8 mouse cellular contexts compared by ENCODE assay signal in genomic region chr1:39086273-39086672, GRCm38 (mm10).
DNase-seq lines count a peak whose midpoint lies in the region; ATAC-seq lines count a peak whose summit lies in the region.

No protein-coding gene starts in this region.

- ATAC-seq in kidney, embryonic 15.5 days (replicated peaks; ENCODE audit: low FRiP score), result no peak
- no peak for ATAC-seq in CD4-positive, CD25-positive, alpha-beta regulatory T cell, adult 4 months

- DNase-seq in kidney, adult 18-20 months, result peak; percentile 27
- DNase-seq in adrenal gland, postnatal 10 days, result peak; percentile 72
- DNase-seq in cerebellum, adult 9-11 months, result peak; percentile 31
- peak; percentile 70 for DNase-seq in layer of hippocampus, postnatal 10 days (ENCODE audit: low spot score in 2 of 2)
- no peak for DNase-seq in spleen, postnatal 10 days (ENCODE audit: low spot score in 2 of 2)
- DNase-seq in forebrain, embryonic 10.5 days (ENCODE audit: extremely low spot score, low spot score), result no peak

- WGBS in kidney, embryonic 15.5 days, result 74% methylated on average over 11 of the region's 11 CpGs
- 91% methylated on average over 11 of the region's 11 CpGs for WGBS in forebrain, embryonic 10.5 days

- H3K27ac ChIP-seq in kidney, embryonic 15.5 days, result no peak overlapping the region
- no peak overlapping the region for H3K27ac ChIP-seq in forebrain, embryonic 10.5 days

- H3K9me3 ChIP-seq in kidney, embryonic 15.5 days (replicated peaks), result no peaks in the 10 kb centered on the region
- no peaks in the 10 kb centered on the region for H3K9me3 ChIP-seq in forebrain, embryonic 10.5 days

- H3K9ac ChIP-seq in kidney, embryonic 15.5 days, result no peak overlapping the region

- no peak overlapping the region for H3K4me3 ChIP-seq in kidney, embryonic 15.5 days (replicated peaks)
- no peak overlapping the region for H3K4me3 ChIP-seq in forebrain, embryonic 10.5 days

- H3K27me3 ChIP-seq in kidney, embryonic 15.5 days, result no peaks in the 10 kb centered on the region
- H3K27me3 ChIP-seq in forebrain, embryonic 10.5 days (ENCODE audit: poor library complexity, severe bottlenecking), result no peaks in the 10 kb centered on the region

- H3K36me3 ChIP-seq in kidney, embryonic 15.5 days, result no peaks in the 10 kb centered on the region
- no peaks in the 10 kb centered on the region for H3K36me3 ChIP-seq in forebrain, embryonic 10.5 days (replicated peaks)

- H3K4me1 ChIP-seq in kidney, embryonic 15.5 days, result 0 out of 2 replicates have a peak, but pooled peaks cover 3% of the 10 kb centered on the region
- no peaks in the 10 kb centered on the region for H3K4me1 ChIP-seq in forebrain, embryonic 10.5 days

- H3K4me2 ChIP-seq in kidney, embryonic 15.5 days, result no peak overlapping the region

Comparison
In these comparisons a context has a peak if more than half of its experiments do, and no peak if none do; other contexts are left out.
1. DNase-seq: peak in kidney, adult 18-20 months (single experiment), adrenal gland, postnatal 10 days (single experiment), cerebellum, adult 9-11 months (single experiment) and layer of hippocampus, postnatal 10 days (2 of 2); none in spleen, postnatal 10 days (0 of 2) and forebrain, embryonic 10.5 days (single experiment).